Mouse (Mus musculus): ENCODE data around the gene Pla2r1. TPM values are rescaled to one million over a fixed set of nuclear protein-coding genes. Genes with fewer than 3 reads are reported as not detected.

The Pla2r1 gene
- total RNA-seq, 2 experiments from 2014 or later = 1.8 to 2.4 TPM

DNA sequence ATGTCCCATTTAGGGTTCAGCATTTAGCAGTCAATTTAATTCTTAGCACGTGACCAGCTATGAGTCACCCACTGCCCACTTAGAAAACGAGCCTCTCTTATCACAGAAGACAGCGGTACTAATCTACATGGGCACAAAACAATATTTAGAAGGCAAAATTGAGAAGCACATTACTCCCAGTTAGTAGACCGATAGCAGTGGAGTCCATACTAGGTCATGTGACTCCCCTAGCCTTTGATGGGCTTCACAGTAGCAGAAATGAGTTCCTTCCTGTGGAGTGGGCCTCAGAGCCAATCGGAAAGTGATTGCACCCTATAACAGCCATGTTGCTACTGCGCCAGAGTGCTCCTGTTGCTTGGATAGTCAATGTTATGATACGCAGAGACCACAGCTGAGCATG is 148.3 kb downstream of the Pla2r1 start:
- no peak for DNase-seq

DNA sequence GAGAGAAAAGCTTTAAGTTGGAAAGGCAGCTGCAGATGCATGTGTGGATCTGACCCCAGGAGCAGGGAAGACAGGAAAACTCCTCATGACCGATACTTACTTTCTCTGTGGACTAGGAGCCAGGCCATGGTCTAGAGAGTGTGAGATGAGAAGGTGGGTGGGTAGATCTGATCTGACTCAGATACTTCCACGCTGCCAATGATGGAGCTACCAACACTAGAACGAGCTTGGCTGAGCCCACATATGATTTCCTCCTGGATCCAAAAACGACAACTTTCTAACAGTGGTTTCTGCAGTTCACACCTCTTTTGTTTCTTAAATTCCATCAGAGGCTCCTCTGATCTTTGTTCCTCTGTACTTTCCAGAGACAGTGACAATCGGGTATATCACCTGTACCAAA is 151.4 kb downstream of the Pla2r1 start:
- no peak for DNase-seq

DNA sequence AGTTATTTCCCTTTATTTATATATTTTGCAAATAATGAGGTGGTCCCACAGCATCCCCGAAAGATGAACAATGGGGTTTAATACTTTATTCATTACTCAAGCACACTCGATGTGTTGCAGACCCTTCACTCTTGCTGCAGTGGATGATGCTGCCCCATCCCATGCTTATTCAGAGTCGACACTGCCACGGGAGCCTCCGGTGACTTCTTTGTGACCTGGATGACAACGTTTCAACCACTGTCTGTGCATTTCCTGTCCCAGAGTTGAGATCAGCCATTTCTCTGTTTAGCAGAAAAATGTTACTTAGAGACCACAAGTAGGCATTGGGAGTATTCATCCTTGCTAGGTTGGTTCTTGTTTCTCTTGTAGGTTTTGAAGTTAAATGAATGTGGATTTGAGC is 159.3 kb downstream of the Pla2r1 start:
- DNase-seq = no peak

DNA sequence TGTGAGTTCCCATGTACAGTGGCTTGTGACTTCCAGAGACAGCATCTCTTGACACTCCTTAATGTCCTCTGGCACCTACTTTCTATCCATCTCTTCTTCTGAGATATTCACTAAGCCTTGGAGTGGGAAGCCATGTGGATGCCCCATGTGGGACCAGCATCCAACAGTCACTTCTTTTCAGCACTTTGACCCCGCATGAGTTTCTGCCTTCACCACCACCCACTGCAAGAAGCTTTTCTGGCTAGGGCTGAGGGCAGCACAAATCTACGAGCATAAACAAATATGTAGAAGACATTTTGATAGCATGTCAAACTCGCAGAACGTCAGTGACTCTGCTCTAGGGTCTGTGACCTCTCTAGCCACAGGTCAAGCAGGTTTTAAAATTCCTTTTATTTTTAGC is 160.8 kb downstream of the Pla2r1 start:
- no peak for DNase-seq

DNA sequence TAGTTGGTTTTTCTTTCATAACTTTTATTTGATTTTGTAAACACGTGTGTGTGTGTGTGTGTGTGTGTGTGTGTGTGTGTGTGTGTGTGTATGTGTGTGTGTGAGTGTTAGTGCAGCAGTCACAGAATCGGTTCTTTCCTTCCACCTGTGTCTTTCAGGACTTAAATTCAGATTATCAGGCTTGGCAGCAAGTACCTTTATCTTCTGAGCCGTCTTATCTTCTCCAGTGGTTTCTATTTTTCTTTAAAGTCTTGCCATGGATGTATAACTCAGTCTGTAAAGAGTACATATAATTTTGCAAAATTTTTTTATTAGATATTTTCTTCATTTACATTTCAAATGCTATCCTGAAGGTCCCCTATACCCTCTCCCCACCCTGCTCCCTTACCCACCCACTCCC is 165.7 kb downstream of the Pla2r1 start:
- DNase-seq = no peak

DNA sequence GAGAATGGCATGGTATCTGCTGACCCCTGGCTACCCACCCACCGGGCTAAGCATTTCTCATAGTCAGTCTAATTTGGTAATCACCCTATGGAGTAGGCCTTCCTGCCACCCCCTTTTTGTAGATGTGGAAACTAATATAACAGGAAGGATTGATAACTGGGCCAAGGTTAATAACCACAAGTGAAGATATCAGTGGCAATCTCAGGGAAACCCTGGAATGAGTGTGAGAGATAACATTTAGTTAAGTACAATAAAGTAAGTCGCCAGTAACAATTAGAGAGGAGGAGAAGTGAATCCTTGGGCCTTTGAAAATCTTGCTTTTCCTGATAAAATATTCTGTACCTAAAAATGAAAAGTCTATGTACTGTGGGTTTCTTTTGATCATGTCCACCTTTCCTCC is 166.3 kb downstream of the Pla2r1 start:
- DNase-seq = no peak

DNA sequence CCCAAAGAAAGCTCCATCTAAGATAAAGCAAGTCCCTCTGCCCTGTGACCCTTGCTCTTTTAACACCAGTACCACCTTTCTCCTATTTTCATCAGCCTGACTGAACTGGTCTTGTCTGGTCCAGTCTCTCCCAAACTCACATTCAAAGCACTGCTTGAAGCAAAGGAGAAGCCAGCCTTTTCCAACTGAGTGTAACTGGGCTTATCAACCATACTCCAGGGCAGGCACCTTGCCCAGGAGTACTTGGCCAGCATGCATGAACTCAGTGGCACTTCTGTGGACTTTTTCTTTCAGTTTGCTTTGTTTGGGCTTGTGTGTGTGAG is 168.4 kb downstream of the Pla2r1 start:
- peak; percentile 47 for DNase-seq

DNA sequence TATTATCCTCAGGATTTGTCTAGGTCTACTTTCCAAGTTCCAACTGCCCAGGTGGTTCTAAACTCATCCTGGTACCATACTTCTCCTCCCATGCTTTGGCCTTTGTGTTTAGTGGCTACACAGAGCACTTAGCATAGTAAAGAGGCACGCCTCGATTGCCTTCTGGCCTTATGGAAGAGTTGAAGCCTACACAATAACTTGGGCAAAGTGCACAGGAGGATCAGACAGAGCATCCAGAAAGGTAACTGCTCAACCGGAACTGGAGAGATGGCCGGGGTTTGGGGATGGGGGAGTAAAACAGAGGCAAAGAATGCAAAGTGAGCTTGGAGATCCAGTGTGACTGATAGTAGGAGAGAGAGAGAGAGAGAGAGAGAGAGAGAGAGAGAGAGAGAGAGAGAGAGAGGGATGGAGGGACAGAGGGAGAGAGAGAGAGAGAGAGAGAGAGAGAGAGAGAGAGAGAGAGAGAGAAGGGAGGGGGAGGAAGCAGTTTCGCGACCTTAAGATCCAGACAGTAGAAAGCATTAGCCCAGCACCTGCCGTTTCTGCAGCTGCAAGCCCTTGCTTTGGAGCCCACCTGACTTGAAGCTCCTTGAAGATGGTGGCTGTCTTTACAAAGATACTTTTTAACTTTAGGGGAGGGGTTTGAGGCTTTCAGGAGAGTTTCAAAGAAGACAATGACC is 168.9 kb downstream of the Pla2r1 start:
- DNase-seq = no peak

DNA sequence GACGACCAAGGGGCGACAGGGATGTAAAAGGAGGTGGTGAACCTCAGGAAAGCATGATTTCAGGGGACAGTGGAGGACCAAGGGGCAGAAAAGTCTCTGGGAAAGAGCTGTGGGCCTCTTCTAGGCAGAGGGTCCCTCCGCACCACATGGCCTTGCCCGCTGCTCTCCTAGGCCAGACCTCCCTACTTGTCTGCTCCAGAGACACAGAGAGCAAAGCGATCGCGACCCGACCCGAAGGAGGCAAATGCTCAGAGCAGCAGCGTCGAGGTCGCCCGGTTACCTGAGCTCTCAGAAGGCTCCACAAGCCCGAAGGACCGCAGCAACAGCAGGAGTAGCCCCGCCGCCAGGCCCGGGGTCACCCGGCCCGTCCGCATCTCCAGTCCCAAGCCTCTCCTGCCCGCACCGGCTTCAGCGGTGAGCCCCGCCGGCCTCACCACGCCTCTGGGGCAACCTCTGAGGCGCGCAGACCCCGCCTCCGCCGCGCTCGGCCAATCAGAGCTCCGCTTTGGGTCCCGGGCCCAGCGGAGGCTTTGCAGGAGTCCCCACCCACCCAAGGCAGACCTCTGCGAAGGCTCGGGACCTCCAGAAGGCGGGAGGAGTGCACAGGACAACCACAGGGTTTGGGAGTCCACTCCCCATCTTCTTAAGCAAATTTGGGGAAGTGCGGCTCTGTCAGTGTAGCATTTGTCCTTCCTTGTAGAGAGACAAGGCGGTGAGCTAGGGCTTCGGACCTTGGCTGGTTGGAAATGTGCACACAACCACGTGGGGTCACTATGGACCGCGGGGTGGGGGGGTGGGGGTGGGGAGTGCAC is 170.0 kb downstream of the Pla2r1 start, which contains the start of gene Ly75:
Gene Ly75 (minus strand): TSS at position 446 of the 812 bp plus-strand sequence.
- peak; percentile 92 for DNase-seq

DNA sequence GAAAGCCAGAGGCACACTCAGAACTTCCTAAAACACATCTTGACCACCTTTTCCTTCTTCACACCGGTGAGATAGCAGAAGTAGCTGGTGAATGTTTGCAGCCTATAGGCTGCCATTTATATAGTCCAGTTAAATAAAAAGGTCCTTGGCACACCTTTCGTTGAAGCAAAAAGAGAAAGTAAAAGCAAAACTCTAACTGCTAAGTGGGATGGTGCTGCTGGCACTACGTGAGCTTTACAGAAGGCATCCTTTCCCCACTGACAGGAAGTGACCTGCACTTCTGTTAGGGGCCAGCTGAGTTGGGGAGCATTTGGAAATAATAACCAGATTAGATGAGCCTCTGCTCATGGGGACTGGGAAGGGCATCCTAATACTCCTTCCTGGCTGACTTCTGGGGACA is 170.8 kb downstream of the Pla2r1 start:
- DNase-seq = no peak

DNA sequence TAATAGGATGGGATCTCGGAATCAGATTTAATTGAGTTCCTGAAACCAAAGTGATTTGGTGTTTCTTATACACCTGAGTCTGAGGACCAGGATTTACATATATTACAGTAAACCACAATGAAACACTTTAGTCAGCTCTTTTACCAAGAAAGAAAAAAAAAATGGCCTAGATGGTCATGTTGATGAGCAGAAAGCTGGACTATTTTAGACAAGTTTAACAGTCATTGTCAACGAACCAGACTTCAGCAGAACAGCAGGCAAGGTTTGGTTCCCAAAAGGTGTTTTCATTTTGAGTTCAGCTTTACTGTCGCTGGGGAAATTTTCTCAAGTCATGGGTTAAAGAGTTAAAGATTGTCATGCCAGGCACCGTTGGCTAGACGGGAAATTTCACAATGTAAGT is 175.8 kb downstream of the Pla2r1 start:
- no peak for DNase-seq

DNA sequence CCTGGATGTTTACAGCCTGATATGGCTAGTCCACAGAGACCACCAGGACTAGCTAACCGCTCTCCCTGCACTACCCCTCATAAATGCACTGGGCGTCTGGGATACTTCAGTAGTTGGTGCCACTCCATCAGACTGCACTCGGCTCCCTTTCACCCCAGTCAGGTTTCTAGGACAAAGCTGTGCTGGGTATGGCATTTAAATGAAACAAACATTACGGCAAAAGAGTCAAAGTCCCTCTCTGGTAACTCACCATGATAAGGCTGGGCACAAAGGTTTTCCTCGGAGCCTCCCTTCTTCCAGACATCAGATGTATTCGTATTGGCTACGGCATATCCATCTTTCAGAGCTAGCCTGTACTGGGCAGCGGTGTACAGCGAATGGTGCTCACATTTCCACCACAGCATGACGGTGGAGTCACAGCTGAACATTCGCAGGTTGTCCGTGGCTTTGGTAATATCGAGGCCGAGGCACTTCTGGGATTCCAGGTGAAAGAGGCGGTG is 177.4 kb downstream of the Pla2r1 start:
- DNase-seq = no peak

DNA sequence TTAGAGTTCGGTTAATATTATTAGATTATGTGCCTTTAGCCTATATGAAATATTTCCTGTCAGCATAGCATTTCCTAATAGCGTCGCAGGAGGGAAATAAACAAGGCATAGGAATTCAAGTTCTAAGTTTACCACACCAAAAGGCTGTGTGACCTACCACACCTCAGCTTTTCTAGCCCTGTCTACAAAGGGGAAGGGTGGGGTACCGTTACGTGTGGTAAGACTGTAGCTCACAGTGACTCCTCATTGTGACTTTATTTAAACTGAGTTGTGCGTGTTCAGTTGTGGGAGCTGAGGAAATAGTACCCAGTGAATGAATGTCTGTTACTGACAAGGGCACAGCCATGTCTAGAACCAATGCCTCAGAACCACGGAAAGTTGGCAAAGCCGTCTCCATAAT is 178.0 kb downstream of the Pla2r1 start:
- DNase-seq = no peak

DNA sequence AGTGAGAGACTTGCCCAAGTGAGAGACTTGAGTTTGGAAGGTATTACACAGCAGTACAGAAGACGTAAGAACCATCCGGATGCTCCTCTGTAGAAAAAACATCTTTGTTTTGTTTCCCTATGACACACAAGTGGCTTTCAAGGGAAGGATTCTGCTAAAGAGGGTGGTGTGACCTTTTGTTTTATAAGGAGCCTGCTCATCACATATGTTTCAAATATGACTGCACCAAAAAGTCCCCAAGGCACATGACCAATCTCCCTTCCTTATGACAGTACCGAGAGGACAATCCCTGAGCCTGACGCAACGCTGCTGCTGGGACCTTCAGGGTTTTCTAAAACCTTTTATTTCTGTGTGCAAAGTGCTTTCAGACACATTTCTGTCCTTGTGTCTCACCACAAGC is 182.9 kb downstream of the Pla2r1 start:
- DNase-seq = no peak

DNA sequence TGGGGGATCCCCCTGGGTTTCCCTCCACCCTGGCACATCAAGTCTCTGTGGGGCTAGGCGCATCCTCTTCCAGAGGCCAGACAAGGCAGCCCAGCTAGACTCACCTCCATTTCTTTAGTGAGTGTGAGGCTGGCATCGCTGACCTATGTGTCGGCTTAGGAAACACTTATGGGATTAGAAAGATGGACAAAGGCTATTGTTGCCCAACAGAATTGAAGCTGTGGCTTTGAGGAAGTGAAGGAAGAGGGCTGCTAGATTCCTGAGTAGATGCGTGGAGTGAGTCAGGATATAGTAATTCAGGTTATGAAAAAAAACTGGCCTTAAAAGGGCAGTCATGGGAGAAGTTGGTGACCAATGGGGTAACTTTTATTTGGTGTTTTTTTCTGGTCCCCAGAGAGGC is 183.7 kb downstream of the Pla2r1 start:
- DNase-seq = no peak

DNA sequence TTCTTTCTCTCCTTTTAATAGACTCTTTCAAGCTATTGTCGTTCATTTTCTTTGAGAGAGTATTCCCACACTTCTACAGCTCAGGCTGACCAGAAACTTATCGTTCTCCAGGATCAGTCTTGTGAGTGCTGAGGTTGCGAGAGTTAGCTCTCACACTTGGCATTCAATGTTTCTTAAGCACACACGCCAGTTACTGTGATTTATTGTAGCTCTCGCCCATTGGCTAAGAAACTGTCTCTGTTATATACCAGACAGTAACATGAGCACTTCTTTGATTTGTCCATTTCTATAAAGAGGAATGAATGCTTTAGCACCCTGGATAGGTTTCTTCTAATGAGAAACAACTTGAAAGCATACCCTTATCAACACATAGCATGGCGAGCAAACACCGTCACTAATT is 185.2 kb downstream of the Pla2r1 start:
- DNase-seq = no peak

Other genes starting within 250 kb of the Pla2r1 start
- gene Ly75, start 170.0 kb downstream of the Pla2r1 start, total RNA-seq (2021) = under 1 TPM; 0.91 to 0.96 TPM
- gene Itgb6, start 169.3 kb upstream of the Pla2r1 start, total RNA-seq (2021) = 1 to 10 TPM in 1 of 2 experiments, under 1 TPM in 1; 0.81 to 6.0 TPM